Mouse (Mus musculus) stomach, adult 2 months (tissue): ENCODE data around the gene Cfl1. TPM values are rescaled to one million over a fixed set of nuclear protein-coding genes. Genes with fewer than 3 reads are reported as not detected.

Experiments
- polyA plus RNA-seq: library from polyadenylated mRNA; depleted of rRNA; stranded (reverse); fragments of >200 nt; gene quantifications from 2 replicates; pipeline ENCODE4 v1.2.3, GENCODE M21; 2012; rRNA removed

The Cfl1 gene
- 163 and 181 TPM in 2 replicates for polyA plus RNA-seq

GRCm38 (mm10) chr19:5490313-5490897 is at the start of gene Cfl1:
Cfl1 (plus strand) TSS chr19:5490455.

DNA sequence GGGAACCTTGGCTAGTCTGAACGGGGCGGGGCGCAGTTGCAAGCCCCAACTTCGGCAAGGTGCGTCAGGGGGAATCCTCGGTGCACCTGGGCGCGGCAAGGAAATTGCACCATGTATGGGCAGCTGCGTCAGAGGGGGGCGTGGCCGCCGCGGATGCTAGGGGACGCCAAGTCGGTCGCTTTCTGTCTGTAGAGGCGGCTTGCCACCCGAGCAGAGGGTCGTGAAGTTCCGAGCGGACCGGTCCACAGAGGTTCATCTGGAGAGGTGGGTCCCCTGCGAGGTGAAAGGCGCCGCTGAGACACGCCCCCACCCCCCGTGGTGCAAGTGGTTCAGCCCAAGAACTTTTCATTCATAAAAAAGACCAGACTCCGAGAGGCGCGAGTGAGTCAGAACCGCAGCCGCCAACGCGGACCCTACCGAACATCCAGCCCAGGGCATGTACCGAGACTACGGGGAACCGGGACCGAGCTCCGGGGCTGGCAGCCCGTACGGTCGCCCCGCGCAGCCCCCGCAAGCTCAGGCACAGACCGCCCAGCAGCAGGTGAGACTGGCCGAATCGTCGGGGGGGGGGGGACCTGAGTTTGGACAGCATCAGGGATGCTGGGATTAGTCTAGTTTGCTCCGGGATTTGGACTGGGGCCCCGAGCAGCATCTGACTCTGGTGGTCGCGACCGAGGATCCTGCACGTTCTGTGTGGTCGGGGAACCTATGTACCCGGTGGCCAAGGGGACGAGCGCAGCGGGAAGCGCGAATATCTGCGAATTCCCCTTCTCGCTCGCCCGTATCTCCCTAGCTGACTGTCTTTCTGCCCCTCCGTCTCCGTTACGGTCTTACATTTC is 42.5 kb upstream of the Cfl1 start, which contains the start of gene Fosl1:
TSS of gene Fosl1 (plus strand) at position 33 of the 839 bp plus-strand sequence.

GRCm38 (mm10) chr19:5457746-5458442 is 32.4 kb upstream of the Cfl1 start, which contains the start of gene Ccdc85b:
Ccdc85b (minus strand) TSS chr19:5457894.

DNA sequence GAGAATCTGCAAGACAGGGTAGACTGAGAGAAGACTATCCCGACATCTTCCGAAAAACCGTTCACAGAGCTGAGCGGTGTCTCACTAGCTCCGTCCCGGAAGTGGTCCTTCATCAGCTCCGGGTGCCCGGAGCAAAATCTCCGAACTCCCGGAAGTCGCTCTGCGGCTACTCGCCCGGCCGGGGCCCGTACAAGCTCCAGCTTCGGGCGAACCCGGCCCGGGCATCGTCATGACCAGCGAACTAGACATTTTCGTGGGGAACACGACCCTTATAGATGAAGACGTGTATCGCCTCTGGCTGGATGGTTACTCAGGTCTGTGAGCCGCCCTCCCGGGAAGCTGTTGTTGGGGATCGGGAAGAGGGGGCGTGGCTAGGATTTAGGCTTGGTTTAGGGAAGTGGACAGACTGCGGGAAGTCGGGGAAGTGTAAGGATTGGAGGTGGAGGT is 29.8 kb upstream of the Cfl1 start, which contains the start of gene Fibp:
TSS of gene Fibp (plus strand) at position 151 of the 447 bp plus-strand sequence.

GRCm38 (mm10) chr19:5468374-5468773 is 21.9 kb upstream of the Cfl1 start, which contains the start of gene Ctsw:
Ctsw (minus strand) TSS chr19:5468507.

GRCm38 (mm10) chr19:5473720-5474119 is 16.5 kb upstream of the Cfl1 start, which contains the start of gene Efemp2:
Efemp2 (plus strand) TSS chr19:5473954.

GRCm38 (mm10) chr19:5487768-5488550 is 2.3 kb upstream of the Cfl1 start, which contains the start of gene Mus81:
Mus81 (minus strand) TSS chr19:5488402.

GRCm38 (mm10) chr19:5503687-5504086 is 13.4 kb downstream of the Cfl1 start, which contains the start of gene 1700020D05Rik:
1700020D05Rik (minus strand) TSS chr19:5503787.

DNA sequence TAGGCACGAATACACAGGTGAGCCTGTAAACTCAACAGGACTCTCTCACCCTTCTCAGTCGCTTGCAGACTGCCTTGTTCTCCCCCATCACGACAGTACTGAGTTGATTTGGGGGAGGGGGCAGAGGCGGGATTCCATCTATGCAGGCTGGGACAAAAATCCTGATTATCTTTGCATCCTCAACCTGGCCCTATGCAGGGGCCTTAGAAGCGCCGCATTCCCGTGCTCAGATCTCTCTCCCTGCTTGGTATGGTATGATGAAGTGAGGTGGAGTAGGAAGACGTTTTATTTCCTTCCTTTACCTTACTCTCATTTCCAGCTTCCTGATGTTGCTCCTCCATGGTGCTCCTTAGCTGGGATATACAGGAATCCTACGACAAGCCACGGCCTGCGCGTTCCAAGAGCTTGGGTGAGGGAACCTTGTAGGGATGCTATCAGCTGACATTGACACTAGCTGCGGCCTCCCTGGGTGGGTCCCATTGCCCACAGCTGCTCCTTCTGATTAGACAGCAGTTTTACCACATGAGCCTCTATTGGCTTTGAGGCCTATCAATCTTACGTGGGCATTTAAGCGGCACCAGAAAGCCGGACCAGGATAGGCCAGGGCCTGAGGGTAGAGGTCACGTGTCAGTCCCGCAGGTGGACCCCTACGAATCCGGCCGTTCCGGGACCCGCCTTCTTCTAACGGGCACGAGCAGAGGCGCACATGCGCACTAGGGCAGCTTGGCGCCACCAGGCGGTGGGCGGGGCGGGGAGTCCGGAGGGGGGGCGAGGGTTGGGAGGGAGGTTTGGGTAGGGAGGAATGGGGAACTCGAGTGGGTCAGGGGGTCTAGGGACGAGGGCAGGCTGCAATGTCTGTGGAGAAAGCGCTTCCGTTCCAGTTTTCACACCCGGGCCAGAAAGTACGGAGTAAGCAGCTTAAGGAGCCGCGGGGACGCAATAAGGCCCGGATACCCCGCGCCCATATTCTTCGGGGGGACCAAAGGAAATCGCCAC is 20.1 kb downstream of the Cfl1 start, which contains the start of gene Snx32:
TSS of gene Snx32 (minus strand) at position 508 of the 996 bp plus-strand sequence.

Other genes starting within 250 kb of the Cfl1 start
- gene Pacs1, start 217.3 kb upstream of the Cfl1 start, polyA plus RNA-seq: 8.3 and 8.5 TPM in 2 replicates
- gene Sf3b2, start 195.0 kb upstream of the Cfl1 start, polyA plus RNA-seq: 56.0 and 68.1 TPM in 2 replicates
- 0.16 and 0.17 TPM in 2 replicates for gene Gal3st3, start 192.1 kb upstream of the Cfl1 start, polyA plus RNA-seq
- gene Catsper1, start 154.7 kb upstream of the Cfl1 start, polyA plus RNA-seq: not detected in 2 replicates
- 375 and 786 TPM in 2 replicates for gene Cst6, start 140.9 kb upstream of the Cfl1 start, polyA plus RNA-seq
- 12.8 and 13.9 TPM in 2 replicates for gene Eif1ad, start 123.7 kb upstream of the Cfl1 start, polyA plus RNA-seq
- gene Banf1, start 123.3 kb upstream of the Cfl1 start, polyA plus RNA-seq: 79.4 and 85.3 TPM in 2 replicates
- 3.3 and 5.9 TPM in 2 replicates for gene Sart1, start 101.8 kb upstream of the Cfl1 start, polyA plus RNA-seq
- 0.38 TPM in 1 of 2 replicates, not detected in the other for gene Tsga10ip, start 87.9 kb upstream of the Cfl1 start, polyA plus RNA-seq
- 65.5 and 68.9 TPM in 2 replicates for gene Drap1, start 65.5 kb upstream of the Cfl1 start, polyA plus RNA-seq
- 39.1 and 49.8 TPM in 2 replicates for gene AI837181, start 65.3 kb upstream of the Cfl1 start, polyA plus RNA-seq
- 3.9 and 5.8 TPM in 2 replicates for gene Fosl1, start 42.9 kb upstream of the Cfl1 start, polyA plus RNA-seq
- gene Ccdc85b, start 32.6 kb upstream of the Cfl1 start, polyA plus RNA-seq: 4.7 and 7.0 TPM in 2 replicates
- gene Fibp, start 29.8 kb upstream of the Cfl1 start, polyA plus RNA-seq: 58.0 and 59.2 TPM in 2 replicates
- 0.39 and 0.48 TPM in 2 replicates for gene Ctsw, start 21.9 kb upstream of the Cfl1 start, polyA plus RNA-seq
- gene Efemp2, start 16.5 kb upstream of the Cfl1 start, polyA plus RNA-seq: 42.2 and 56.1 TPM in 2 replicates
- gene Mus81, start 2.1 kb upstream of the Cfl1 start, polyA plus RNA-seq: 23.4 and 28.0 TPM in 2 replicates
- 0.14 TPM in 1 of 2 replicates, not detected in the other for gene 1700020D05Rik, start 13.3 kb downstream of the Cfl1 start, polyA plus RNA-seq
- 1.4 and 3.3 TPM in 2 replicates for gene Snx32, start 20.1 kb downstream of the Cfl1 start, polyA plus RNA-seq
- 15.5 and 19.7 TPM in 2 replicates for gene Ovol1, start 70.2 kb downstream of the Cfl1 start, polyA plus RNA-seq
- gene Ap5b1, start 77.6 kb downstream of the Cfl1 start, polyA plus RNA-seq: 7.9 and 8.8 TPM in 2 replicates
- gene Rnaseh2c, start 111.4 kb downstream of the Cfl1 start, polyA plus RNA-seq: 33.0 and 50.2 TPM in 2 replicates
- gene Kat5, start 119.8 kb downstream of the Cfl1 start, polyA plus RNA-seq: 16.5 and 19.2 TPM in 2 replicates
- 51.2 and 52.1 TPM in 2 replicates for gene Rela, start 147.0 kb downstream of the Cfl1 start, polyA plus RNA-seq
- 17.8 and 23.9 TPM in 2 replicates for gene Sipa1, start 173.3 kb downstream of the Cfl1 start, polyA plus RNA-seq
- 39.8 and 46.6 TPM in 2 replicates for gene Map3k11, start 198.3 kb downstream of the Cfl1 start, polyA plus RNA-seq
- 72.3 and 74.8 TPM in 2 replicates for gene Pcnx3, start 198.5 kb downstream of the Cfl1 start, polyA plus RNA-seq
- gene Kcnk7, start 213.9 kb downstream of the Cfl1 start, polyA plus RNA-seq: 5.6 and 9.1 TPM in 2 replicates
- gene Ehbp1l1, start 235.9 kb downstream of the Cfl1 start, polyA plus RNA-seq: 38.0 and 41.9 TPM in 2 replicates
- 90.2 and 136 TPM in 2 replicates for gene Fam89b, start 239.2 kb downstream of the Cfl1 start, polyA plus RNA-seq